Mouse (Mus musculus) heart, adult 2 months (tissue): ENCODE results near the gene B4galnt3.

Source experiments
- CTCF ChIP-seq: fragments of 200-600 bp; IDR thresholded peaks from 2 replicates; pipeline ENCODE4 v1.8.1; 2022; ENCODE audit warnings: antibody characterized with exemption, mild to moderate bottlenecking, moderate library complexity
- EP300 ChIP-seq: fragments of 200-500 bp; IDR thresholded peaks from 2 replicates; pipeline ENCODE4 v1.6.1; 2011; ENCODE audit warnings: low read depth, low read length, control low read depth; ENCODE audit not compliant: insufficient read depth
- POLR2A ChIP-seq: fragments of 200-500 bp; IDR thresholded peaks from 2 replicates; pipeline ENCODE4 v1.6.1; 2011; ENCODE audit warnings: mild to moderate bottlenecking, low read depth, low read length, control low read depth; ENCODE audit not compliant: insufficient read depth

DNA sequence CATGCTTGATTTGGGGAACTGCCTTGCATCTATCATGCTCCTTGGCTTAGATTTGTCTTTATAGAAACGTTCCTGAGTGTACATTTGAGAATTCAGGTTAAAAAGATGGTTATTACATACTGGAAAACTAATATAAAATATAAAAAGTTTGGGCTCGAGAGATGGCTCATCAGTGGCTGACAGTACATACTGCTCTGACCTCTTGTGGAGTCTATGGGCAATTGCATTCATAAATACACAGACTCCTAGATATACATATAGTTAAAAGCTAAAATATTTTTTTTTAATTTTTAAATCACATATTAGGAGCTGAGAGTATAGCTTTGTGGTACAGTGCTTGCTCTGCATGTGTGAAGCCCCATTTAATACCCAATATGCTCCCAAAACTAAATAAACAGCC, 38.0 kb upstream of the B4galnt3 start:
- TF ChIP-seq CTCF: peak; percentile 53
- no peak for TF ChIP-seq POLR2A
- TF ChIP-seq EP300: no peak
